Mouse (Mus musculus): ENCODE measurements at regions not wholly inside any gene's neighbourhood (a gene's known extent, or its start where the extent isn't known, plus 50 kb on each side); places are given as distances from the start of the nearest gene placed in this dataset.

DNA sequence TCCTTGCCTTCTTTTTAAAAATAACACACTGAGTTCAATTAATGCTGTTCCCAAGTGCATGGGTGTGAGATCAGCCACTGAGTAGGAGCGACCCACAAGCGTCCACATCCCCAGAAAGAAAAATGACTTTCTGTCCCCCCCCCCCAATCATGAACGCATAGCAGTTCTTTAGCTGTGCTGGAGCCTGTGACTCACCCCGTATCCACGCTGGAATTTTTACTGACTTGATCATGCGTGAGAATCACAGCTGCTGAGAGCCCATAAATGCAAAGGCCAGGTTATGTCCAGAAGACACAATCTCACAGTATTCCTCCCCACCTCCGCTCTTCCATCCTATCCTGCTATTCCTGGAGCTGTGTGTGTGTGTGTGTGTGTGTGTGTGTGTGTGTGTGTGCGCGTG lies 53.3 kb downstream of the Fos start:
- no peak for ATAC-seq (ENCODE audit: insufficient number of reproducible peaks, low FRiP score, low TSS enrichment, low read depth)
- no peak overlapping the region for H3K9ac ChIP-seq

DNA sequence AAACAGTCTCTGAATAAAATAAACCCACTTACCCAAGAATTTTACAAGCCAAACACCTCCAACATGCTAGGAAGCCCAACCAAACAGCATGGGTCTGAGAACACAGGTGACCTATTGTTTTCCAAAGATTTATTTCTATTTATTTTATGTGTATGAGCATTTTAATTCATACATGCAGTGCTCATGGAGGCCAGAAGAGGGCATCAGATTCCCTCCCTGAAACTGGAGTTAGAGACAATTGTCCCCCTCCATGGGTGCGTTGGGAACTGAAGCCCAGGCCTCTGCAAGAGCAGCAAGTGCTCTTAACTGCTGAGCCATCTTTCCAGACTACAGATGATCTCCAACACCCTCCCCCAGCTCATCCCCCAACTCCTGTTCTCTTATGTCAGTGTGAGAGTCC lies 57.9 kb downstream of the Fos start:
- no peaks in the 10 kb centered on the region for H3K36me3 ChIP-seq
- 0 out of 2 replicates have a peak overlapping the region, but pooled peaks have one; percentile 82 for H3K27ac ChIP-seq (replicated peaks)
- H3K9me3 ChIP-seq (replicated peaks) = no peaks in the 10 kb centered on the region
- no peak overlapping the region for H3K4me2 ChIP-seq (replicated peaks)
- H3K9ac ChIP-seq = no peak overlapping the region
- ATAC-seq (ENCODE audit: insufficient number of reproducible peaks, low FRiP score, low TSS enrichment, low read depth) = no peak
- no peaks in the 10 kb centered on the region for H3K27me3 ChIP-seq
- 92% methylated on average over 1 of the region's 1 CpGs for WGBS
- H3K4me1 ChIP-seq = peaks cover 17% of the 10 kb centered on the region
- H3K4me3 ChIP-seq (replicated peaks) = no peak overlapping the region

More for the DNA sequence above, 53.3 kb downstream of the Fos start:
- Histone ChIP-seq H3K4me1 (peaks cover 24% of the 10 kb centered on the region), H3K27me3 (no peaks in the 10 kb centered on the region), H3K4me3 (replicated peaks) (no peak overlapping the region), H3K4me2 (replicated peaks) (no peak overlapping the region), H3K36me3 (no peaks in the 10 kb centered on the region), H3K9me3 (replicated peaks) (no peaks in the 10 kb centered on the region), H3K27ac (replicated peaks) (no peak overlapping the region)
- 86% methylated on average over 9 of the region's 9 CpGs for WGBS

DNA sequence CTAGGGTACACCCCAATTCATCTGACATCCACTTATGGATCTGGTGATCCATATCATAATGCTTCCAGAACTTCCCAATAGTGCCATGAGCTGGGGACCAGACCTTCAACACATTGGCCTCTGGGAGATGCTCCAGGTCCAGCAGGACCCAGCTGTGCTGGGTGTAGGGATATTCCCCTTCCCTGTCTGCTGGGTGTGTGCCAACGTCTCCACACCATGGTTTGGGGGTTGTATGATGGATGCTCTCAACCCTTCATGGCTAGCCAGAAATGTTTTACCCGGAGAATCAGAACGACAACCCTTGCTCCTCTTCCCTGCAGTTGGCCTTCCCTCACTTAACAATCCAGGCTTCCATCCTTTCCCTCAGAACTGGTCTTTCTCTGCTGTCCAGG lies 58.5 kb downstream of the Fos start:
- H3K27ac ChIP-seq (replicated peaks) = peak overlapping the region; percentile 82
- no peak for ATAC-seq (ENCODE audit: insufficient number of reproducible peaks, low FRiP score, low TSS enrichment, low read depth)
- WGBS = 80% methylated on average over 3 of the region's 3 CpGs

DNA sequence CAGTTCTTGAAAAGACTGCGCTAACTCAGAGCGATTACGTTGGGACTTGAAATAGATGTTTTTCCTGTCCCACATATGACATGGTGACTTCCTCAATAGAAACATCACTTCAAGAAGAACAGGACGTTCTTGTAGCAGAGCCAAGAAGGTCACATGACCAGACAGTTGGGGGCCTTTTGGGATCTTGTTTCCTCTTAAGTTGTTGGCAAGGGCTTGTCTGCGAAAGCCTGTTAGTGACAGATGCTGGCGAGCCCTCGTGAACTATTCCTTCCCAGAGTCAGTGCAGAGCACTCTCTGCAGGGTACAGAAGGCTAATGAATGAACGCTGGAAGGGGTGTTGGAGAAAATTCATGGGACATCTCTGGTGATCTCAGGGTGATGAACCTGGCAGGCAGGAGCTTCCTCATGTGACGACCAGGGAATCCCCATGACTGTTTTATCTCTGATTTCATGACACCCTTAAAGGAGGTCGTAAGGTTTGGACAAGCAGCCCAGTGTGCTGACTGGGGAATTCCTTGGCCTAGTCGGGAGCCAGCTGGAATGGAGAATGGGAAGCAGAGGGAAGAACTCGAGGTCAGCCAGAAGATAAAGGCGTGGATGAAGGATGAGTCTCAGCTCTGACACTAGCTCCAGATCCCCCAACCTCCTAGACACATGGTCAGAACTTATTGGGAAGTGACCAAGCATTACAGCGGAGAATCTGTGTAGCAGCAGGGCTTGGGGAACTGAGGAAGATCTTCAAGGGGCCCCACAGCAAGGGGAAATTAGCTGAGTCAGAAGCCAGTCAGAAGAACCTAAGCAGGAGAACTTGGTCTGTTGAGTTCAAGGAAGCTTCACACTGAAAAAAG lies 59.1 kb downstream of the Fos start:
- H3K36me3 ChIP-seq = no peaks in the 10 kb centered on the region
- H3K27me3 ChIP-seq = no peaks in the 10 kb centered on the region
- no peaks in the 10 kb centered on the region for H3K9me3 ChIP-seq (replicated peaks)
- H3K27ac ChIP-seq (replicated peaks) = peak overlapping the region; percentile 82
- H3K4me1 ChIP-seq = peaks cover 17% of the 10 kb centered on the region
- peak; percentile 47; the same call in 1 of the 2 replicates for ATAC-seq (ENCODE audit: insufficient number of reproducible peaks, low FRiP score, low TSS enrichment, low read depth)
- no peak overlapping the region for H3K4me3 ChIP-seq (replicated peaks)
- H3K4me2 ChIP-seq (replicated peaks) = no peak overlapping the region
- H3K9ac ChIP-seq = no peak overlapping the region
- 47% methylated on average over 14 of the region's 14 CpGs for WGBS

More for the DNA sequence above, 58.5 kb downstream of the Fos start:
- no peak overlapping the region for H3K4me3 ChIP-seq (replicated peaks)
- no peaks in the 10 kb centered on the region for H3K36me3 ChIP-seq
- no peaks in the 10 kb centered on the region for H3K27me3 ChIP-seq
- no peak overlapping the region for H3K4me2 ChIP-seq (replicated peaks)
- H3K4me1 ChIP-seq = peaks cover 17% of the 10 kb centered on the region
- no peaks in the 10 kb centered on the region for H3K9me3 ChIP-seq (replicated peaks)
- H3K9ac ChIP-seq = no peak overlapping the region

DNA sequence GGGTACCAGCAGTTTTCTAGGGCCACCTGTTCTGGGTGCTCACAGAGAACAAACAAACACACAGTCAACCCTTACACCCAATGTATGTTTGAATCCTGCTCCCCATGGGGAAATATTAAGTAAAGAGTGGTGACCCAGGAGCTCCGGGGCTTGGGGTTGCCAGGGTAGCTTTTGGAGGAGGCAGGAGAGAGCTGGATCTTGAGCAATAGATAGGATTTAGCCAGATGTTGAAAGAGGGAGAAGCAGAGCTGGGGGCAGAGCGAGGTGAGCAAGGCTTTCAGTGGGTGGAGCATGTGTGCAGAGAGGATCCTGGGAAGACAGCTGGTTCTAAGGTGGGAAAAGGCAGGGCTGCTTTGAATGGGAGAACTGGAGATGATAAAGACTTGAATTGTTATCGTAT lies 59.9 kb downstream of the Fos start:
- ATAC-seq (ENCODE audit: insufficient number of reproducible peaks, low FRiP score, low TSS enrichment, low read depth) = no peak
- H3K27me3 ChIP-seq = no peaks in the 10 kb centered on the region
- WGBS = 74% methylated on average over 3 of the region's 3 CpGs
- peaks cover 17% of the 10 kb centered on the region for H3K4me1 ChIP-seq
- H3K4me3 ChIP-seq (replicated peaks) = no peak overlapping the region
- no peak overlapping the region for H3K4me2 ChIP-seq (replicated peaks)
- no peaks in the 10 kb centered on the region for H3K36me3 ChIP-seq
- H3K9ac ChIP-seq = no peak overlapping the region
- H3K27ac ChIP-seq (replicated peaks) = 0 out of 2 replicates have a peak overlapping the region, but pooled peaks have one; percentile 82
- no peaks in the 10 kb centered on the region for H3K9me3 ChIP-seq (replicated peaks)

DNA sequence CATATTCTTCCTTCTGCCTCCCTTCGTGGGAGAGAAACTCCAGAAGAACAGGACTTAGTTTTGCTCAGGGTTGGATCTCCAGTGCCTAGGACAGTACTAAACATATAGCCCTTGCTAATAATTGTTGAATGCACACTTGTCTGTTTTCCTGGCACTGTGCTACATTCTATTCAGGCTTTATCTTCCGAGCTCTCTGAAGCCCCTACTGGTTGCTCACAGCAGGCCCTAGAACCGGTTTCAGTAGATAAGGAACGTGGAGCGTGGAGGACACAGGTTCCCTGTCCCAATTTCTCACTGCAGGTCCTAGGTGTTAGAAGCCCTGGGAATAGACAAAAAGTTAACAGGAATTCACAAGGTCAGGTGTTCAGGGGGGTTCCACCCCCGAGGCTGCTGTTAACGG lies 59.4 kb upstream of the Jdp2 start:
- 54% methylated on average over 7 of the region's 7 CpGs for WGBS
- Histone ChIP-seq H3K27me3 (no peaks in the 10 kb centered on the region; the same call in 1 of the 2 replicates), H3K4me3 (replicated peaks) (no peak overlapping the region), H3K4me1 (peaks cover 18% of the 10 kb centered on the region), H3K9ac (no peak overlapping the region), H3K27ac (replicated peaks) (no peak overlapping the region), H3K4me2 (replicated peaks) (no peak overlapping the region), H3K9me3 (replicated peaks) (no peaks in the 10 kb centered on the region), H3K36me3 (no peaks in the 10 kb centered on the region)
- no peak for ATAC-seq (ENCODE audit: insufficient number of reproducible peaks, low FRiP score, low TSS enrichment, low read depth)

DNA sequence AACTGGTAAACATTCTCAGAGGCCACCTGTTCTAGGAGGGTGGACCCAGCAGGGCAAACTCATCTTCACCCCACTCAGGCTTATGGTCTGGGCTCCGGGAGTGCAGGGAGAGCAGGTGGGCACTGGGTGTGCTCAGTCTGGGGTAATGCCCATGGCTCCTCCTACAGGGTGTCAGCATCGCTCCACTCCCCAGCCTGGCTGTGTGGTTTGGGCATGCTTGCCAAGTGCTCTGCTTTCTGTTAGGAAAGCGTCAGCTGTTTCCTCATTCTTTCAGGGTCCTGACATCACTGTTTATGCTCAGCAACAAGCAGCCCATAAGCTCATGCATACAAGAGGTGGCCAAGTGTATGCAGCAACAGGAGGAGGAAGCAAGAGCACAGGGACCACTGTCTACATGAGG lies 57.7 kb upstream of the Jdp2 start:
- H3K27ac ChIP-seq (replicated peaks) = peak overlapping the region; percentile 63
- no peak overlapping the region for H3K4me3 ChIP-seq (replicated peaks)
- no peaks in the 10 kb centered on the region for H3K9me3 ChIP-seq (replicated peaks)
- WGBS = 15% methylated on average over 3 of the region's 3 CpGs
- H3K36me3 ChIP-seq = no peaks in the 10 kb centered on the region
- peak; percentile 91 for ATAC-seq (ENCODE audit: insufficient number of reproducible peaks, low FRiP score, low TSS enrichment, low read depth)
- no peaks in the 10 kb centered on the region; the same call in 1 of the 2 replicates for H3K27me3 ChIP-seq
- peak overlapping the region; percentile 19; the same call in 1 of the 2 replicates for H3K4me2 ChIP-seq (replicated peaks)
- H3K9ac ChIP-seq = no peak overlapping the region
- H3K4me1 ChIP-seq = peaks cover 35% of the 10 kb centered on the region

DNA sequence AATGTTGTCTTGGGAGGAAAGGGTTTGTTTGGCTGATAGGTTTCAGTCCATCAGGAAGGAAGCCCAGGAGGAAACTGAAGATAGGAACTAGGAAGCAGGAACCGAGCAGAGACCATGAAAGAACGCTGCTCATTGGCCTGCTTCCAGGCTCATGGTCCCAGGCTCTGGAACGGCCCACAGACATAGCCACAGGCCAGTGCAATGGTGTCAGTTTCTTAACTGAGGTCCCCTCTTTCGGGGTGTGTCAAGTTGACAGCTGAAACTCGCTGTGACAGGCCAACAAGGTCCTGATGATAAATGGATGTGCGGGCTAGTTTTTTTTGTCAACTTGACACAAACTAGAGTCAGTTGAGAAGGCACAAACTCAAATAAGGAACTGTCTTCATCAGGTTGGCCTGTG lies 55.9 kb upstream of the Jdp2 start:
- Histone ChIP-seq H3K4me1 (peaks cover 41% of the 10 kb centered on the region), H3K27me3 (no peaks in the 10 kb centered on the region; the same call in 1 of the 2 replicates), H3K36me3 (no peaks in the 10 kb centered on the region), H3K27ac (replicated peaks) (no peak overlapping the region), H3K4me2 (replicated peaks) (no peak overlapping the region), H3K9me3 (replicated peaks) (no peaks in the 10 kb centered on the region), H3K4me3 (replicated peaks) (no peak overlapping the region), H3K9ac (no peak overlapping the region)
- no peak for ATAC-seq (ENCODE audit: insufficient number of reproducible peaks, low FRiP score, low TSS enrichment, low read depth)
- 57% methylated on average over 6 of the region's 6 CpGs for WGBS

DNA sequence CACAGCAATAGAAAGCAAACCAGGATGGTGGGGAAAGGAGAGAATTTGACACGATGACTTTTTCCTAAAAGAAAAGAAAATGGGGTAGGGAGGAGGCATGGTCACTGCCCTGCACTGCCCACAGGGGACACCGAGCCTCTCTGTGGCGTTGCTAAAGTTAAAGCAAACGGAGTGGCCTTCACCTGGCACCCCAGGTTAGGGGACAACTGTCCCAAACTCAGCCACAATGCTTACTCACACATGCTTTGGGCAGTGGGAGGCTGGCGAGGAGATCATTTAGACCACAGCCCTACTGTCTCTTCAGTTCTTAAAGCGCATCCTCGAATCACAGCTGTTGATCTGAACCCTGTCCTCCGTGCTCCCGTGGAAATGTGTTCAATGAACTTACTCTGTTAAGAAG lies 55.3 kb upstream of the Jdp2 start:
- 87% methylated on average over 9 of the region's 9 CpGs for WGBS
- Histone ChIP-seq H3K4me1 (peaks cover 48% of the 10 kb centered on the region), H3K4me3 (replicated peaks) (no peak overlapping the region)

DNA sequence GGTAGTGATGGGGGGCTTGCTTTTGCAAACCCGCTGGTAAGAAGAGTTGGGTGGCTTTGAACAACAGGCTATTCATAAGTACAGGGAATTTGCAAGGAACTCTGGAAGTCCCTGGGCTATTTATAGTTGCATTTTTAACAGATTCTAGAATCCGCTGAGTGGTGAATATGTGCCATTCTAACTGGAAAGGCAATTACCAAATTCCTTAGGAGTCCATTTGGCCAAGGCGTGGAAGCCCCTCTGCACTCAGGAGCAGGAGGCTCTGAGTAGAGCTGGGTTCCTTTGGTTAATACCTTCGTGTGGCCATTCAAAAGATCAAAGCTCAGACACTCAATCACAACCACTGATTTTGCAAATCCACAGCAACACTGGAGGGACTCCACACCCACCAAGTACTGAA lies 54.0 kb upstream of the Jdp2 start:
- Histone ChIP-seq H3K9ac (no peak overlapping the region), H3K4me3 (replicated peaks) (no peak overlapping the region), H3K4me2 (replicated peaks) (no peak overlapping the region), H3K27me3 (no peaks in the 10 kb centered on the region; the same call in 1 of the 2 replicates), H3K9me3 (replicated peaks) (no peaks in the 10 kb centered on the region), H3K27ac (replicated peaks) (no peak overlapping the region), H3K4me1 (peaks cover 50% of the 10 kb centered on the region), H3K36me3 (no peaks in the 10 kb centered on the region)
- WGBS = 24% methylated on average over 4 of the region's 4 CpGs
- ATAC-seq (ENCODE audit: insufficient number of reproducible peaks, low FRiP score, low TSS enrichment, low read depth) = no peak

More for the DNA sequence above, 55.3 kb upstream of the Jdp2 start:
- Histone ChIP-seq H3K36me3 (no peaks in the 10 kb centered on the region), H3K27ac (replicated peaks) (no peak overlapping the region), H3K9me3 (replicated peaks) (no peaks in the 10 kb centered on the region), H3K9ac (no peak overlapping the region), H3K27me3 (no peaks in the 10 kb centered on the region; the same call in 1 of the 2 replicates), H3K4me2 (replicated peaks) (no peak overlapping the region)
- no peak for ATAC-seq (ENCODE audit: insufficient number of reproducible peaks, low FRiP score, low TSS enrichment, low read depth)

DNA sequence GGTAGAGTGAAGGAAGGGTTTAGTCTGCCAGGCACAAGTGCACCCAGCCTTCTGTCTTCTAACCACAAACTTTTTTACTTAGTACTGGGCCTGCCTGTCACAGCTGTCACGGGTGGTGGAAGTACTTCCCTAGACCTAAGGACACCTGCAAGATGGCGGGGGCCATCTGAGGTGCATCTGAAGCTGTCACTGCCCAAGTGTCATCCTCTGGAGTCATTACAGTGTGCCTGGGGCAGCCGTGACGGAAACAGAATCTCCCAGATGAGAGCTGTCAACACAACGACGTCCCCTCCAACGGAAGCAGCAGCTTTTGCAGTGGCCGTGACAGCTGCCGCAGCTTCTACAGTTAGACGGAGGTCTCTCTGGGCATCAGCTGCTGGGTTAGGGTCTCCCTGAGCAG lies 53.1 kb upstream of the Jdp2 start:
- H3K27me3 ChIP-seq = no peaks in the 10 kb centered on the region; the same call in 1 of the 2 replicates
- H3K4me2 ChIP-seq (replicated peaks) = no peak overlapping the region
- WGBS = 42% methylated on average over 10 of the region's 10 CpGs
- H3K4me1 ChIP-seq = peaks cover 47% of the 10 kb centered on the region
- no peak overlapping the region for H3K27ac ChIP-seq (replicated peaks)
- no peak overlapping the region for H3K4me3 ChIP-seq (replicated peaks)
- no peak for ATAC-seq (ENCODE audit: insufficient number of reproducible peaks, low FRiP score, low TSS enrichment, low read depth)
- H3K9ac ChIP-seq = no peak overlapping the region
- H3K9me3 ChIP-seq (replicated peaks) = no peaks in the 10 kb centered on the region
- no peaks in the 10 kb centered on the region for H3K36me3 ChIP-seq

All from embryonic facial prominence, embryonic 15.5 days (tissue).